Comparison of ENCODE assay signal across 10 mouse cellular contexts in genomic region chr17:27945546-27946216, GRCm38 (mm10). TPM values are rescaled to one million over a fixed set of nuclear protein-coding genes. Genes with fewer than 3 reads are reported as not detected.
DNase-seq lines count a peak whose midpoint lies in the region; ATAC-seq and TF ChIP-seq lines count a peak whose summit lies in the region.
"Had no signal": no experiment of that assay in that cellular context is flagged by ENCODE, and none has a peak within 500 bp of the region (broad histone marks: within the 10 kb centered on the region; RNA-seq: fewer than 3 reads in every experiment).

No protein-coding gene starts in this region.

- H3K9me3 ChIP-seq in midbrain, postnatal 0 days (ENCODE audit: low read length), result no peaks in the 10 kb centered on the region

- H3K4me3 ChIP-seq in left cerebral cortex, adult 2 months, result no peak overlapping the region
- no peak overlapping the region for H3K4me3 ChIP-seq in midbrain, postnatal 0 days (ENCODE audit: low read depth, low read length)
- H3K4me3 ChIP-seq: erythroblast, embryonic 14.5 days; myocyte had no signal

- H3K9ac ChIP-seq in midbrain, postnatal 0 days (replicated peaks; ENCODE audit: low read length, poor library complexity, severe bottlenecking), result peak overlapping the region; percentile 44; the same call in 1 of the 2 replicates

- no peak overlapping the region for H3K4me2 ChIP-seq in midbrain, postnatal 0 days (ENCODE audit: low read depth, low read length, poor library complexity, severe bottlenecking)

- intact Hi-C loops in left cerebral cortex, adult 2 months (cut with DNase I), result no loop called here

- H3K27ac ChIP-seq in left cerebral cortex, adult 2 months, result peak overlapping the region; percentile 21; the same call in 1 of the 2 replicates
- H3K27ac ChIP-seq in midbrain, postnatal 0 days (ENCODE audit: low read depth, low read length), result peak overlapping the region; percentile 49

- 36% methylated on average over 6 of the region's 6 CpGs for WGBS in midbrain, postnatal 0 days

- H3K27me3 ChIP-seq in midbrain, postnatal 0 days (ENCODE audit: insufficient read depth, low read length), result no peaks in the 10 kb centered on the region

- TF ChIP-seq CTCF in left cerebral cortex, adult 2 months (IDR thresholded peaks at IDR 0.05), result no peak
- TF ChIP-seq CTCF in midbrain, postnatal 0 days (IDR thresholded peaks at IDR 0.05), result no peak

- ATAC-seq in midbrain, postnatal 0 days (ENCODE audit: low FRiP score), result peak; percentile 38; the same call in 1 of the 2 replicates
- ATAC-seq in CD4-positive, CD25-positive, alpha-beta regulatory T cell, adult 4 months, result no peak

- H3K4me1 ChIP-seq in midbrain, postnatal 0 days (ENCODE audit: insufficient read depth, low read length), result peaks cover 3% of the 10 kb centered on the region; the same call in 1 of the 2 replicates

- no peak for DNase-seq in left cerebral cortex, adult 2 months (ENCODE audit: extremely low spot score in 1 of 2, low spot score in 2 of 2)
- DNase-seq in left cerebral cortex, adult 18-20 months (ENCODE audit: low spot score in 2 of 2), result no peak
- peak; percentile 95 for DNase-seq in cerebellum, adult 11-12 months
- peak; percentile 49 for DNase-seq in heart, postnatal 4 days
- peak; percentile 82 to 89 for DNase-seq in kidney, postnatal 4 days
- peak; percentile 72 for DNase-seq in midbrain, postnatal 0 days (ENCODE audit: low spot score)
- no peak for DNase-seq in layer of hippocampus, adult 9-11 months

- H3K36me3 ChIP-seq in midbrain, postnatal 0 days (ENCODE audit: insufficient read depth, low read length), result no peaks in the 10 kb centered on the region

RNA-seq across cellular contexts. Expression of gene Taf11, which starts 36.0 kb away (rescaled TPM):
- 10 to 100 TPM; 45.6 to 51.1 TPM for total RNA-seq in left cerebral cortex, adult 2 months (2021)
- 10 to 100 TPM; 47.6 to 49.3 TPM for total RNA-seq in left cerebral cortex, adult 18-20 months (2021)
- 10 to 100 TPM; 28.5 to 29.3 TPM for total RNA-seq in heart, postnatal 4 days (2021)
- total RNA-seq in midbrain, postnatal 0 days (2014; rRNA removed), result 18.1 and 21.0 TPM in 2 replicates
- polyA plus RNA-seq in midbrain, postnatal 0 days (2015; fragmentation: Nextera tagmentation; extraction: Ambion mirVana), result 49.7 and 59.9 TPM in 2 replicates
- 10 to 100 TPM; 38.2 to 42.3 TPM for polyA plus RNA-seq in CD4-positive, CD25-positive, alpha-beta regulatory T cell, adult 4 months (2017; shearing (Covaris generic))

RNA-seq across cellular contexts. Expression of gene Anks1, which starts 36.6 kb away (rescaled TPM):
- total RNA-seq in left cerebral cortex, adult 2 months (2021), result 10 to 100 TPM; 36.6 to 54.9 TPM
- total RNA-seq in left cerebral cortex, adult 18-20 months (2021), result 10 to 100 TPM; 39.5 to 44.5 TPM
- total RNA-seq in heart, postnatal 4 days (2021), result 10 to 100 TPM; 54.2 to 59.2 TPM
- 109 and 112 TPM in 2 replicates for total RNA-seq in midbrain, postnatal 0 days (2014; rRNA removed)
- polyA plus RNA-seq in midbrain, postnatal 0 days (2015; fragmentation: Nextera tagmentation; extraction: Ambion mirVana), result 44.1 and 45.9 TPM in 2 replicates
- 1 to 10 TPM; 3.7 to 4.7 TPM for polyA plus RNA-seq in CD4-positive, CD25-positive, alpha-beta regulatory T cell, adult 4 months (2017; shearing (Covaris generic))

Comparison
In these comparisons a context has a peak if more than half of its experiments do, and no peak if none do; other contexts are left out.
1. DNase-seq: peak in cerebellum, adult 11-12 months (single experiment), heart, postnatal 4 days (single experiment), kidney, postnatal 4 days (2 of 2) and midbrain, postnatal 0 days (single experiment); none in left cerebral cortex, adult 2 months (0 of 2), left cerebral cortex, adult 18-20 months (0 of 2) and layer of hippocampus, adult 9-11 months (single experiment).